Mouse (Mus musculus) thymus, postnatal 4 days (tissue): Measurements from ENCODE around the gene Ttc41.

Source experiments
- DNase-seq: peaks from one replicate; pipeline ENCODE4 v3.0.0; 2021

Ttc41 gene

GRCm38 (mm10) chr10:86784126-86784675, 78.6 kb downstream of the Ttc41 start:
- no peak for DNase-seq

DNA sequence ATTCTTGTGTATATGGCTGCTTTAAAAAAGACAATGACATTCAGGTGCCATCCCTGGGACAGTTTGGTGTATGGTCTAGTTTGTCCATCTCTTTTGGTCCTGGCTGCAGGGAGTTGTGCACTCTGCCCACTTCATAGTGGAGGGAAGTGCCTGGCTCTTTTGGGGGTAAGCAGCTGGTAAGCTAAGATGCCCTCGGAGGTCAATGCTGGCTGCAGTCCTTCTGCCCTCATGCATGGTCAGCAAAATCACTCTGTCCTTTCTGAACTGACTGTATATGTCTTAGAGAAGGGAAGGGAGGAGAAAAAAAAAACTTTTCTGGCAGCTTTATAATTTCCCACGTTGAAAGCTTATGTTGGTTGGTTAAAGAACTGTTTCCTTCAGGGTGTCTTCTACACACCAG, 79.8 kb downstream of the Ttc41 start:
- DNase-seq: no peak

GRCm38 (mm10) chr10:86786083-86786482, 80.5 kb downstream of the Ttc41 start:
- DNase-seq: no peak

DNA sequence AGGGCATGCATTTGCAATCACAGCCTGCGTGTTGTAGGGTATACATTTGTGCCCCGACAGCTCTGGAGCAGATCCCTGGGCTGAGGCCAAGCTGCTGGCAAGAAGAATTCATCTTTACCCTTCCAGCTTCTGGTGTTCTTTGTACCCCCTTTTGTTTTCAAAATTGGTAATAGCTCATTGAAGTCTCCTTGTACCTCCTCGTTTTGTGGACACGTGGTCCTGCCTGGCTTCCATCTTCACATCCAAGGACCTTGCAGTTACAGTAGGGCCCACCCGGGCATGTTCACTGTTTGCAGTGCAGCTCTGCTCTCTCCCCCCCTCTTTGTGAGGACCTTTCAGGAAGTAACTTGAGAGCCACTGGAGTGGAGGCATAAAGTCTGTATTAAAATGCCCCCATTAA, 82.6 kb downstream of the Ttc41 start:
- no peak for DNase-seq

GRCm38 (mm10) chr10:86789146-86789672, 83.6 kb downstream of the Ttc41 start:
- no peak for DNase-seq

DNA sequence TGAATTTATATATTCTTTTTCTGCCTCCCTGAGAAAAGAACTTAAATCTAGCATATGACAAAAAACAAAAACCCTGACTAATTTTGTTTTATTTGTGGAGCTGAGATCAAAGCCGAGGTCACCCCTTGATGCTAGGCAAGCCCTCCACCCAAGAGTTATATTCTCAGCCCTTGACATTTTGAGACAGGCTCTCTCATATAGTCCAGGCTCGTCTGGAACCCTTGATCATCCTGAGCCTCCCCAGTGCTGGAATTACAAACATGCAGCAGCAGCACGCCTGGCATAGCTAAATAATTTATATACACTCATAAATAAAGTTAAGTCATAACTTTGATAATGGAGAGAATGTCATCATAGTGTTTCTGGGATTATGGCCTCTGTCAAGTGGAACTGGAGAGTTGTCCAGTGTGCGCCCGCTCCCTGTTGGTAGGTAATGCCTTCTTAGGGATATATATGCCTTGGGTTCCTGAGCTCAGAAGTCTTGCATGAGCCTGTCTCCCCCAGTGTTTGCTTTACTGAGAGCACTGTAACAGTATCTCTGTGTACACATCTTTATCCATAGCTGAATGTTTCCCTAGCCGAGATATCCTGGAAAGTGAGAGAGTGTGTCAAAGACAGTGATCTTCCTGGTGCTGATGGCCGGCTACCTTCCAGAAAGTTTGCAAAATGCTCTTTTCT, 86.0 kb downstream of the Ttc41 start:
- no peak for DNase-seq

DNA sequence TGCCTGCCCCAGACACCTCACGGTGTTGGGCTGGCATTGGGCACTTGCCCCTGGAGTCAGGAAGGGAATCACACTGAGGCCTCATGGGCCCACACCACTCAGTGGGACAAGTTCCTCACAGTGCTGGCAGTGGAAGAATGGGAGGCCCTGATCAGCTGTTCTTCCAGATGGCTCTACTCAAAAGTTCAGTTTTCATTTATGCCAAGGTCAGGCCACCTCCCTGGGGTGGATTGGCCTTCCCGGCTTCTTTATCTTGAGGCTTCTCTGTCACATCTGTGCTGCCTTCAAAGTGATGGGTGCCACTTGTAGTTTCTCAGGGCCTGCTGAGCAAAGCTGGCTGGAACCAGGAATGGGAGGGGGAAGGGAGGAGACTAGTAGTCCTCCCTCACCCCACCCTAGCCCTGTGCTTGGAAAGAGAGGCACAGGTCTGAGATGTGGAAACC, 87.9 kb downstream of the Ttc41 start:
- no peak for DNase-seq

DNA sequence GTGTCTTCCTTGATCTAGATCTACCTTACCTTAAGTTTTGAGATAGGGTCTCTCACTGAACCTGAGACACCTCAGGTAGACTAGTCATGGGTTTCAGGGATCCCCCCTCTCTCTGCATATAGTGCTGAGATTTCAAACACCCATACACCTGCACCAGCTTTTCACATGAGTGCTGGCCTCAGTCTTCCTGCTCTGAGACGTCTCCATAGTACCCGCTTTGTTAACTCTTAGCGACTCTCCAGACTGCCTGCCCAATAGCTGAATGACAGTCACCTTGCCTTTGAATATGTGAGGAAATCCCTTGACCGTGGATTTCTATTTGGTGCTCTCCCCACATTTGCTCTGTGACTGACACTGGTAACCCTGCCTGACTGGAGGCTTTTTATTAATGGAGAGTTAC, 88.6 kb downstream of the Ttc41 start:
- DNase-seq: no peak

DNA sequence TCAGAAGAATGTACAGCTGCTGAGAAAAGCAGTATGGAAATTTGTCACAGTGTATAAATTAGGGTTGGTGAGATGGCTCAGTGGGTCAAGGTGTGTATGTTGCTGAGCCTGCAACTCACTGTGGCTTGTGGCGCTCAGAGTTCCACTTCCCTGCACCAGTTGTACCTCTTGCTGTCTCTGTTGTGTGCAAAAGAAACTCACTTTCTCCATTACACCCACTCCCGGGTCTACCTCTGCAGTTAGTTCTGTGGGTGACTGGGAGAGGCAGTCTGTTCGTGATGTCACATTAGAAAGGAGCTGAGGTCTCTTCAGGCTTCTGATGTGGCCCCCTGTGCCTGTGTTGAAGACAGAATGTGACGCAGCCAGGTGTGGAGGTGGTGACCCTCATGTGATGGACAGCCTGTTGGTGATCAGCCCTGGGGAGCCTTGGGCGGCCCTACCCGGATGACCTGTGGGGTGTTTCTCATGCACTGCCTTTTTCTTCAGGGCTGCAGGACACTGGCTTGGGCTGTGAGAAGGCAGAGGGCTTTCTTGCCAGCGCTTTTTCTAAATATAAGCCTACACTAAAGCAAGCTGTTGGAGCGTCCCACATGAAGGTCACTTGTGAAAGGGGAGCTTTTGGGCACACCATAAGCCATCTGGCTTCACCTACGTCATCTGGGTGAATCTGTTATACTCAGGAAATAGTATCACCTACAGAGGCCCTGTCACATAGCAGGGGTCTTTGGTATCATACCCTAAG, 89.4 kb downstream of the Ttc41 start:
- DNase-seq: no peak

GRCm38 (mm10) chr10:86796073-86796741, 90.6 kb downstream of the Ttc41 start:
- no peak for DNase-seq

DNA sequence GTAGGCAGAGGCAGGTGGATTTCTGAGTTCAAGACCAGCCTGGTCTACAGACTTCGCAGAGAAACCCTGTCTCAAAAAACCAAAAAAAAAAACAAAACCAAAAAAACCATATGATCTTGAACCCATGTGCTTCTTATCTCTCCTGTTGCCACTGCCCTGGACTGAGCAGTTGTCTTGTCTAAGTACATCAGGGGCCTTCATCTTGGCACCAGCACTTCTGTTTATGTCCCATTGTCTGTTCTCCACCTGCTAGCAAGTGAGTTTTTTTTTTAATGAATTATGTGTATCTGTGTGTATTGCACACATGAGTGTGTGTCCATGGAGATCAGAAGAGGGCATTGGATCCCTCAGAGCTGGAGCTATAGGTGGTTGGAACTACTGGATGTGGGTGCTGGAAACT, 101.8 kb downstream of the Ttc41 start:
- no peak for DNase-seq

GRCm38 (mm10) chr10:86808013-86808758, 102.6 kb downstream of the Ttc41 start:
- no peak for DNase-seq

GRCm38 (mm10) chr10:86810000-86810399, 104.4 kb downstream of the Ttc41 start:
- DNase-seq: no peak

DNA sequence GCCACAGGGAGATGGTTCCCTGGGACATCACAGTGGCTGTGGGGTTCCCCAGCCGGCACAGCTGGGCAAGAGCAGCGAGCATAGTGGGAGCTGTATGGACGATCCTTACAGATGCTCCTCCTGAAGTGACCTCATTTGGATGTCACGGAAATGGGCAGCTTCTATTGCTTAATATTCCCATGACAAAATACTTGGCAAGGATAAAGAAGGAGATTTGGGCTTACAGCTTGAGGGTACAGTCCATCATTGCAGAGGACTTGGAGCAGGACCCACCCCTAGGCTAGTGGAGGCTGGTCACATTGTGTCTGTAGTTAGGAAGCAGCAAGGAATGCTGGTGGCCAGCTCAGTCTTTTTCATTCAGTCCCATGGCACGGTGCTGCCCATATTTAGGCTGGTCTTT, 105.0 kb downstream of the Ttc41 start:
- no peak for DNase-seq

- DNase-seq: no peak
These were observed 108.9 kb downstream of the Ttc41 start for GRCm38 (mm10) chr10:86814292-86815131.

GRCm38 (mm10) chr10:86815133-86815532, 109.5 kb downstream of the Ttc41 start:
- DNase-seq: no peak

- DNase-seq: no peak
These were observed 114.1 kb downstream of the Ttc41 start for GRCm38 (mm10) chr10:86819649-86820165.

- DNase-seq: no peak
These were observed 115.4 kb downstream of the Ttc41 start for GRCm38 (mm10) chr10:86821014-86821413.

- DNase-seq: peak; percentile 28
These were observed 118.5 kb downstream of the Ttc41 start for GRCm38 (mm10) chr10:86824093-86824492.

GRCm38 (mm10) chr10:86824871-86825270, 119.3 kb downstream of the Ttc41 start:
- no peak for DNase-seq

DNA sequence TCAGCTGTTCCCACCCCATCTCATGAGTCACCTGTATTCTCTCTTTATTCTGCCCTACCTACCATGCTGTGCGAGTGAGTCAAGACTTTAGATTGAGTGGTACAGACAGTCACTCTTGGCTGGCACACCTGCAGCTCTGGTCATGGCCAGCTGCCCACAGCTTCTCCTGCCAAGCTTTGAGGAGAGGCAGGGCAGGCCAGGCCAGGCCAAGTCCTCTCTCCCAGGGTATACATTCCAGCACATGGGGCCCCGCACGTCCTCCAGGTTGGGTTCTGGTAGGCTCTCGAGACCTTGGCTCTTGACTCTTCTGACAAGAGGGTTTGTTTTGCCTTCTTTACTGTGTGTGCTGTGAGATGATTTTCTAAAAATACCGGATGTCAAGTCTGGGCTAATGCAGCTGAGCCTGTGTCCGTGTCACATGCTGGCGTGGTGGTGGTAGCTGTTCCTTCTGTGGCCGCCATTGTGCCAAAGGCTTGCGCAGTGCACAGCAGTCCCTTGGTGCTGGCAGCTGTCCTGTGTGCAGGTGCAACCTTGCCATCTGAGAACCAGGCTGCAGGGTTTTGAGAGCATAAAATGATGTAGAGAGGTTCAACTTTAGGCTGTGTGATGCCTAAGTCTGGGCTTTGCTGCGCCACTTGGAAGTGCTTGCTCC, 120.4 kb downstream of the Ttc41 start:
- DNase-seq: no peak
